Mouse (Mus musculus) MEL (cell line): ENCODE data around the gene Sap25. TPM values are rescaled to one million over a fixed set of nuclear protein-coding genes. Genes with fewer than 3 reads are reported as not detected.
A peak's percentile ranks its signal among the peaks of the same experiment; 100 is the strongest.

Experiments
- DNase-seq: peaks from one replicate; pipeline ENCODE4 v3.0.0; 2011; ENCODE audit warnings: low read depth, low spot score
- H3K27ac ChIP-seq: 2 replicates; pipeline ENCODE4 v1.5.1; 2012; ENCODE audit warnings: low read depth, mild to moderate bottlenecking, control low read depth, low read length, moderate library complexity; ENCODE audit not compliant: control insufficient read depth
- H3K27me3 ChIP-seq, 2 experiments: fragments of 150-350 bp in 1 of 2; sonication (generic) in 1 of 2; 2 replicates each; pipeline ENCODE4 v1.6.1; 2012; ENCODE audit warnings: low read length in 2 of 2, mild to moderate bottlenecking in 2 of 2, improper control_type of control experiment in 1 of 2, moderate library complexity in 1 of 2; ENCODE audit not compliant: insufficient read depth in 2 of 2, control insufficient read depth in 1 of 2
- H3K36me3 ChIP-seq, 2 experiments: 2 replicates each; pipeline ENCODE4 v1.6.1; 2012 to 2014; ENCODE audit warnings: low read length in 2 of 2, improper control_type of control experiment in 1 of 2, inconsistent platforms in 1 of 2, mild to moderate bottlenecking in 1 of 2; ENCODE audit not compliant: insufficient read depth in 2 of 2, control insufficient read depth in 1 of 2
- H3K4me1 ChIP-seq, 2 experiments: fragments of 150-350 bp in 1 of 2; sonication (generic) in 1 of 2; 2 replicates each; pipeline ENCODE4 v1.6.1; 2012; ENCODE audit warnings: low read length in 2 of 2, improper control_type of control experiment in 1 of 2, mild to moderate bottlenecking in 1 of 2; ENCODE audit not compliant: insufficient read depth in 2 of 2, control insufficient read depth in 1 of 2
- H3K4me3 ChIP-seq, 2 experiments: fragments of 150-350 bp in 1 of 2; sonication (generic) in 1 of 2; 2 replicates each; pipeline ENCODE4 v1.5.1; 2012; ENCODE audit warnings: low read depth in 2 of 2, low read length in 2 of 2, mild to moderate bottlenecking in 2 of 2, moderate library complexity in 2 of 2, control low read depth in 1 of 2, improper control_type of control experiment in 1 of 2; ENCODE audit not compliant: control insufficient read depth in 1 of 2, insufficient read depth in 1 of 2
- H3K79me2 ChIP-seq: 2 replicates; pipeline ENCODE4 v1.6.1; 2012; ENCODE audit warnings: mild to moderate bottlenecking, low read length, moderate library complexity; ENCODE audit not compliant: control insufficient read depth, poor library complexity, insufficient read depth
- H3K9ac ChIP-seq: 2 replicates; pipeline ENCODE4 v1.6.1; 2012; ENCODE audit warnings: low read depth, mild to moderate bottlenecking, control low read depth, low read length, moderate library complexity; ENCODE audit not compliant: control insufficient read depth, poor library complexity, severe bottlenecking
- H3K9me3 ChIP-seq: fragments of 150-350 bp; sonication (generic); replicated peaks from 2 replicates; pipeline ENCODE4 v1.6.1; 2012; ENCODE audit warnings: mild to moderate bottlenecking, low read length, improper control_type of control experiment, moderate library complexity; ENCODE audit not compliant: insufficient read depth
- BHLHE40 ChIP-seq: IDR thresholded peaks from 2 replicates; pipeline ENCODE4 v1.6.1; 2012; ENCODE audit warnings: low read depth, mild to moderate bottlenecking, inconsistent platforms, low read length, improper control_type of control experiment, borderline replicate concordance
- CHD1 ChIP-seq: IDR thresholded peaks from 2 replicates; pipeline ENCODE4 v1.6.1; 2012; ENCODE audit warnings: low read depth, mild to moderate bottlenecking, inconsistent platforms, low read length, improper control_type of control experiment
- CHD2 ChIP-seq: IDR thresholded peaks from 2 replicates; pipeline ENCODE4 v1.6.1; 2011; ENCODE audit warnings: low read length, improper control_type of control experiment
- CTCF ChIP-seq, 3 experiments: IDR thresholded peaks in 2 of 3; conservative IDR thresholded peaks in 1 of 3; 2 replicates each; pipeline ENCODE4 v1.5.1; 2011 to 2012; ENCODE audit warnings: low read length in 3 of 3, low read depth in 2 of 3, mild to moderate bottlenecking in 2 of 3, improper control_type of control experiment in 1 of 3, inconsistent platforms in 1 of 3, mixed read lengths in 1 of 3, moderate library complexity in 1 of 3; ENCODE audit not compliant: control insufficient read depth in 1 of 3, insufficient read depth in 1 of 3, poor library complexity in 1 of 3, severe bottlenecking in 1 of 3
- E2F4 ChIP-seq: IDR thresholded peaks from 2 replicates; pipeline ENCODE4 v1.6.1; 2011; ENCODE audit warnings: low read depth, low read length, improper control_type of control experiment, borderline replicate concordance
- ELF1 ChIP-seq: IDR thresholded peaks from 2 replicates; pipeline ENCODE4 v1.6.1; 2014; ENCODE audit warnings: low read depth, mild to moderate bottlenecking, inconsistent platforms, low read length, improper control_type of control experiment, moderate library complexity
- EP300 ChIP-seq, 2 experiments: IDR thresholded peaks; 2 replicates each; pipeline ENCODE4 v1.6.1; 2011; ENCODE audit warnings: improper control_type of control experiment in 2 of 2, low read length in 2 of 2, low read depth in 1 of 2, mild to moderate bottlenecking in 1 of 2
- ETS1 ChIP-seq: IDR thresholded peaks from 2 replicates; pipeline ENCODE4 v1.6.1; 2012; ENCODE audit warnings: low read depth, mild to moderate bottlenecking, inconsistent platforms, low read length, improper control_type of control experiment, moderate library complexity
- GABPA ChIP-seq: IDR thresholded peaks from 2 replicates; pipeline ENCODE4 v1.6.1; 2012; ENCODE audit warnings: low read depth, mild to moderate bottlenecking, inconsistent platforms, low read length, improper control_type of control experiment, moderate library complexity
- GATA1 ChIP-seq: IDR thresholded peaks from 2 replicates; pipeline ENCODE4 v1.6.1; 2011; ENCODE audit warnings: low read depth, low read length, improper control_type of control experiment
- HCFC1 ChIP-seq: IDR thresholded peaks from 2 replicates; pipeline ENCODE4 v1.6.1; 2012; ENCODE audit warnings: low read depth, mild to moderate bottlenecking, inconsistent platforms, low read length, improper control_type of control experiment, moderate library complexity
- JUND ChIP-seq: IDR thresholded peaks from 2 replicates; pipeline ENCODE4 v1.6.1; 2011; ENCODE audit warnings: low read depth, mild to moderate bottlenecking, improper control_type of control experiment, low read length
- KAT2A ChIP-seq: conservative IDR thresholded peaks from 2 replicates; pipeline ENCODE4 v1.6.1; 2012; ENCODE audit warnings: low read depth, low read length, improper control_type of control experiment, inconsistent platforms
- MAFK ChIP-seq: IDR thresholded peaks from 2 replicates; pipeline ENCODE4 v1.6.1; 2011; ENCODE audit warnings: low read depth, mild to moderate bottlenecking, low read length, improper control_type of control experiment, borderline replicate concordance
- MAX ChIP-seq: IDR thresholded peaks from 2 replicates; pipeline ENCODE4 v1.6.1; 2011; ENCODE audit warnings: low read length, improper control_type of control experiment
- MAZ ChIP-seq: IDR thresholded peaks from 2 replicates; pipeline ENCODE4 v1.6.1; 2012; ENCODE audit warnings: low read depth, mild to moderate bottlenecking, inconsistent platforms, low read length, improper control_type of control experiment
- MEF2A ChIP-seq: IDR thresholded peaks from 2 replicates; pipeline ENCODE4 v1.6.1; 2014; ENCODE audit warnings: low read depth, mild to moderate bottlenecking, inconsistent platforms, low read length, improper control_type of control experiment; ENCODE audit not compliant: poor library complexity, insufficient replicate concordance, severe bottlenecking; ENCODE audit errors: extremely low read depth
- MXI1 ChIP-seq: IDR thresholded peaks from 2 replicates; pipeline ENCODE4 v1.6.1; 2011; ENCODE audit warnings: mild to moderate bottlenecking, low read depth, low read length, improper control_type of control experiment
- MYB ChIP-seq: IDR thresholded peaks from 2 replicates; pipeline ENCODE4 v1.6.1; 2011; ENCODE audit warnings: mild to moderate bottlenecking, low read depth, low read length, improper control_type of control experiment
- MYC ChIP-seq: IDR thresholded peaks from 2 replicates; pipeline ENCODE4 v1.6.1; 2011; ENCODE audit warnings: low read depth, mild to moderate bottlenecking, low read length, improper control_type of control experiment, moderate library complexity
- NELFE ChIP-seq: IDR thresholded peaks from 2 replicates; pipeline ENCODE4 v1.6.1; 2011; ENCODE audit warnings: low read depth, low read length, improper control_type of control experiment
- POLR2A ChIP-seq, 2 experiments: IDR thresholded peaks; 2 replicates each; pipeline ENCODE4 v1.6.1; 2011 to 2012; ENCODE audit warnings: low read length in 2 of 2, mild to moderate bottlenecking in 2 of 2, control low read depth in 1 of 2, improper control_type of control experiment in 1 of 2, low read depth in 1 of 2, moderate library complexity in 1 of 2; ENCODE audit not compliant: control insufficient read depth in 1 of 2, insufficient read depth in 1 of 2, poor library complexity in 1 of 2
- POLR2AphosphoS2 ChIP-seq: IDR thresholded peaks from 2 replicates; pipeline ENCODE4 v1.6.1; 2011; ENCODE audit warnings: low read length, improper control_type of control experiment
- POLR2AphosphoS5 ChIP-seq: IDR thresholded peaks from 2 replicates; pipeline ENCODE4 v1.6.1; 2012; ENCODE audit warnings: low read depth, borderline replicate concordance, mild to moderate bottlenecking, inconsistent platforms, low read length, moderate library complexity, mixed read lengths
- RAD21 ChIP-seq: IDR thresholded peaks from 2 replicates; pipeline ENCODE4 v1.6.1; 2011; ENCODE audit warnings: mild to moderate bottlenecking, low read depth, low read length, improper control_type of control experiment
- RCOR1 ChIP-seq: IDR thresholded peaks from 2 replicates; pipeline ENCODE4 v1.6.1; 2012; ENCODE audit warnings: low read depth, mild to moderate bottlenecking, inconsistent platforms, low read length, improper control_type of control experiment
- SIN3A ChIP-seq: IDR thresholded peaks from 2 replicates; pipeline ENCODE4 v1.6.1; 2012; ENCODE audit warnings: low read length, improper control_type of control experiment, inconsistent platforms
- SMC3 ChIP-seq: IDR thresholded peaks from 2 replicates; pipeline ENCODE4 v1.6.1; 2011; ENCODE audit warnings: low read depth, low read length, improper control_type of control experiment
- TAL1 ChIP-seq: IDR thresholded peaks from 2 replicates; pipeline ENCODE4 v1.6.1; 2012; ENCODE audit warnings: mild to moderate bottlenecking, inconsistent platforms, low read length, moderate library complexity, mixed read lengths
- TBP ChIP-seq: IDR thresholded peaks from 2 replicates; pipeline ENCODE4 v1.8.0; 2011; ENCODE audit warnings: low read depth, low read length, improper control_type of control experiment
- TCF12 ChIP-seq: IDR thresholded peaks from 2 replicates; pipeline ENCODE4 v1.6.1; 2014; ENCODE audit warnings: low read depth, mild to moderate bottlenecking, inconsistent platforms, low read length, improper control_type of control experiment, moderate library complexity
- UBTF ChIP-seq: IDR thresholded peaks from 2 replicates; pipeline ENCODE4 v1.6.1; 2012; ENCODE audit warnings: low read depth, mild to moderate bottlenecking, inconsistent platforms, low read length, improper control_type of control experiment, moderate library complexity, borderline replicate concordance; ENCODE audit not compliant: insufficient read depth
- USF1 ChIP-seq: IDR thresholded peaks from 2 replicates; pipeline ENCODE4 v1.6.1; 2014; ENCODE audit warnings: low read depth, mild to moderate bottlenecking, inconsistent platforms, low read length, improper control_type of control experiment, moderate library complexity
- USF2 ChIP-seq, 2 experiments: IDR thresholded peaks; 2 replicates each; pipeline ENCODE4 v1.6.1; 2011 to 2012; ENCODE audit warnings: improper control_type of control experiment in 2 of 2, low read length in 2 of 2, borderline replicate concordance in 1 of 2, inconsistent platforms in 1 of 2, low read depth in 1 of 2, mild to moderate bottlenecking in 1 of 2; ENCODE audit not compliant: insufficient read depth in 1 of 2
- ZC3H11A ChIP-seq: IDR thresholded peaks from 2 replicates; pipeline ENCODE4 v1.6.1; 2012; ENCODE audit warnings: low read depth, mild to moderate bottlenecking, inconsistent platforms, low read length, improper control_type of control experiment
- ZKSCAN1 ChIP-seq: IDR thresholded peaks from 2 replicates; pipeline ENCODE4 v1.6.1; 2012; ENCODE audit warnings: low read depth, mild to moderate bottlenecking, inconsistent platforms, low read length, improper control_type of control experiment, moderate library complexity
- ZMIZ1 ChIP-seq: IDR thresholded peaks from 2 replicates; pipeline ENCODE4 v1.6.1; 2012; ENCODE audit warnings: low read depth, mild to moderate bottlenecking, inconsistent platforms, low read length, improper control_type of control experiment, moderate library complexity
- ZNF384 ChIP-seq: IDR thresholded peaks from 2 replicates; pipeline ENCODE4 v1.6.1; 2012; ENCODE audit warnings: low read depth, mild to moderate bottlenecking, inconsistent platforms, low read length, improper control_type of control experiment
- polyA plus RNA-seq, 2 experiments: library from polyadenylated mRNA; stranded (reverse) in 1 of 2; unstranded in 1 of 2; fragments of >175 nt in 1 of 2; fragments of >200 nt in 1 of 2; gene quantifications; 2 replicates each; pipeline versions ENCODE4 v1.2.1 to v1.2.4; 2012; ENCODE audit warnings: low replicate concordance in 2 of 2, low read depth in 1 of 2; ENCODE audit not compliant: insufficient read length in 2 of 2, insufficient read depth in 1 of 2, missing spikeins in 1 of 2
- total RNA-seq: library from RNA; depleted of rRNA; stranded (reverse); fragments of 300-350 nt; gene quantifications from 2 replicates; pipeline ENCODE4 v1.2.3, GENCODE M21; 2012

Gene Sap25
- total and polyA plus RNA-seq, 3 experiments = 1.9 to 22.7 TPM; not detected in 1

GRCm38 (mm10) chr5:137673015-137673414 is 31.9 kb downstream of the Sap25 start:
- H3K9me3 ChIP-seq = no peaks in the 10 kb centered on the region
- no peaks in the 10 kb centered on the region for H3K27me3 ChIP-seq
- peak overlapping the region; percentile 22; the same call in 1 of the 2 replicates for H3K9ac ChIP-seq
- H3K36me3 ChIP-seq = peaks cover 2 to 21% of the 10 kb centered on the region in 2 experiments
- peaks cover 10 to 31% of the 10 kb centered on the region in 2 experiments for H3K4me1 ChIP-seq
- no peak overlapping the region; a peak in 1 of 4 replicates for H3K4me3 ChIP-seq
- H3K79me2 ChIP-seq = peaks cover 32% of the 10 kb centered on the region
- DNase-seq = peak; percentile 70
- H3K27ac ChIP-seq = peak overlapping the region; percentile 54
- TF ChIP-seq ZC3H11A (no peak), JUND (no peak), CHD2 (no peak; the same call in 1 of the 2 replicates), MEF2A (no peak), MYC (no peak), MAFK (peak; percentile 51; the same call in 1 of the 2 replicates), HCFC1 (peak; percentile 47; the same call in 1 of the 2 replicates), GABPA (no peak), ELF1 (no peak), EP300 (IDR thresholded peaks at IDR 0.05; ENCODE audit: low read depth in 1 of 2, low read length in 2 of 2) (peak; percentile 83 to 91), E2F4 (no peak), BHLHE40 (no peak), TBP (no peak), ZNF384 (peak; percentile 86), POLR2A (IDR thresholded peaks at IDR 0.05; ENCODE audit: control insufficient read depth in 1 of 2, insufficient read depth in 1 of 2, low read depth in 1 of 2, low read length in 2 of 2, poor library complexity in 1 of 2) (0 out of 4 replicates have a peak, but pooled peaks of 1 of the 2 experiments have one; percentile 19), RAD21 (no peak), KAT2A (no peak), ZKSCAN1 (no peak), ZMIZ1 (no peak), ETS1 (peak; percentile 86), UBTF (no peak), MAX (no peak), MXI1 (peak; percentile 70), NELFE (no peak), POLR2AphosphoS5 (no peak), TAL1 (peak; percentile 68), SMC3 (no peak), USF1 (no peak; the same call in 1 of the 2 replicates), SIN3A (peak; percentile 87), MAZ (peak; percentile 69; the same call in 1 of the 2 replicates), TCF12 (peak; percentile 94), GATA1 (peak; percentile 90), CTCF (IDR thresholded peaks at IDR 0.05 in 2 of 3, conservative IDR thresholded peaks at IDR 0.05 in 1 of 3; ENCODE audit: control insufficient read depth in 1 of 3, insufficient read depth in 1 of 3, low read depth in 2 of 3, low read length in 3 of 3, poor library complexity in 1 of 3, severe bottlenecking in 1 of 3) (no peak), USF2 (IDR thresholded peaks at IDR 0.05; ENCODE audit: borderline replicate concordance in 1 of 2, insufficient read depth in 1 of 2, low read depth in 1 of 2, low read length in 2 of 2) (no peak), POLR2AphosphoS2 (no peak), MYB (no peak), CHD1 (no peak), RCOR1 (peak; percentile 79)
